Mouse (Mus musculus) MN1 (cell line): ENCODE measurements around the gene 2310034C09Rik.
"Not testable (repeated sequence)": the region's sequence is repeated elsewhere in the genome, so short reads cannot be mapped to it uniquely, and the experiment has no call there.

Experiments used
- DNase-seq: peaks from one replicate; pipeline ENCODE4 v3.0.0-alpha.2; 2016; ENCODE audit warnings: low spot score

2310034C09Rik gene

DNA sequence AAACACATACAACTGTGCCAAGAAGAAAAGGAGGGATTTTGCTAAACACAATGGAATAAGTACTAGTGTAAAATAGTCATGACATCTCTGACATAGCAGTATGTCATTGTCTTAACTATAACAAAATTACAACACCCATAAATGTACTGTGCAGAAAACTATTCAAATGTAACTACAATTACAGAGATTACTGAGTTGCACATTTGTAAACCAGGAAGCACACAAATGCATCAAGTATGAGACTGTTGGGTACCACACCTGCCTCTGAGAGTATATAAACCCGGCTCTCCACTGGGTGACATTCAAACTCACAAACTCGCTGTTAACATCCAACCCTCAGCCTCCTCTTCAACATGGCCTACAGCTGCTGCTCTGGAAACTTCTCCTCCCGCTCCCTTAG lies at the start of gene 2310034C09Rik:
TSS of gene 2310034C09Rik (plus strand) at position 301 of the 400 bp plus-strand sequence.
- not testable (repeated sequence) for DNase-seq

DNA sequence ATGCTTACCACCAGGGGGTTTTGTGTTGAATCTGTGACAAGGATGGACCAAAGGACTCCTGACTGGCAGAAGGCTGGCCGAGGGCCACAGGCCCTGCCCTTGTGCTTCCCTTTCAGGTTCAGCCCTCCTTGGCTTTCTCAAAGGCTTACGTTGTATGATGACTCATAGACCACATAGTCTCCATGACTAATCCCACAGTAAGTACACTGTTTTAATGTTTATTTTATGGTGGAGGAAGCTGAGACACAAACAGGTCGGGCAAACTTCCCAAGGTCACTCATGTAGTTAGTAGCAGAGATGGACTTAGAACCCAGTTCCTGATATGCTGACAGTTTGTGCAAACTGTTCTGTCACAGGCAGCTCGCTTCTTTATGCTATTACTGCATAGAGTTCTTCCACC lies 47.9 kb upstream of the 2310034C09Rik start:
- no peak for DNase-seq

DNA sequence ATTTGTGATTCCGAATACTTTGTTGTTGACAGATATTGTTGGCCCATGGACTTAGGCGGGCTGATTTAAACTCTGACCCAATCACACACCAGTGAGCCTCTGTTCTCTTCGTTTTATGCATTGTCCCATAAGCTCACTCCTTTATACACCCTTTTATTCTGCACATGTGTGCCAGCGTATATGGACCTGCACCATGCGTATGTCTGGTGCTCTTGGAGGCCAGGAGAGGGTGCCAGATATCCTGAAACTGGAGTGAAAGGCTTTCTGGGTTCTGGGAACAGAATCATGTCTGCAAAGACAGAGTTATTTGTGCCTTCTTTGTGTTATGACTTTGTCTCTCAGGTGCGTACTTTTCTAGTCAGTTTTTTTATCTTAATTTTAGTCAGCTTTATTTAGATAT lies 47.4 kb upstream of the 2310034C09Rik start:
- DNase-seq, result no peak

DNA sequence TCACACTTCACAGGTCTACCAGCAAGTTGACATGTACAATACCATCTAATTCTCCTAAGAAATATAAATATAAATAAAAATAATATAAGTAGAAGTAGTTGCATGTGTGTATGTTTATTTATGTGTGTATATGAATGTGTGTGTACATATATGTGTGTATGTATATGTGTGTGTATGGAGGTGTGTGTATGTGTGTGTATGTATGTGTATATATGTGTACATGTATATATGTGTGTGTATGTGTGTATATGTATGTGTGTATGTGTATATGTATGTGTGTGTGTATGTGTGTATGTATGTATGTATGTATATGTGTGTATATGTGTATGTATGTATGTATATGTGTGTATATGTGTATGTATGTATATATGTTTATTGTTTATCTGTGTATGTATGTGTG lies 42.1 kb upstream of the 2310034C09Rik start:
- no peak for DNase-seq

DNA sequence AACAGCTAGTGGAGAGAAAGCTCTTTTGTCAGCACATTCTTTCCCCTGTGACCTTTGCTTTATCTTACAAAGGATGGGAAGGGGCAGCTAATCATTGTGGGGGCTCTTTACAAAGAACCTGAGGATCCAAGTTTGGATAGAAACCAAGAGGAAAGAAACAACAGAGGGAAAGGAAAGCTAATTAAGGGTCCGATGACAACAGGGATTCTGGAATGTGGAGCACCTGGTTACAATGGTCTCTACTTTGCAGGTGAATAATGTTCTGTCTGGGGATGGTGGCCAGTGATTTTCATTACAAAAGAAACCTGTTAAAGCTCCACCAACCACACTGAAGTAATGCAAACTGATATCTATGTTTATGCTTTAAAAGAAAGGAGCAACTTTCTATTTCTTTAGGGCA lies 38.6 kb upstream of the 2310034C09Rik start:
- no peak for DNase-seq

DNA sequence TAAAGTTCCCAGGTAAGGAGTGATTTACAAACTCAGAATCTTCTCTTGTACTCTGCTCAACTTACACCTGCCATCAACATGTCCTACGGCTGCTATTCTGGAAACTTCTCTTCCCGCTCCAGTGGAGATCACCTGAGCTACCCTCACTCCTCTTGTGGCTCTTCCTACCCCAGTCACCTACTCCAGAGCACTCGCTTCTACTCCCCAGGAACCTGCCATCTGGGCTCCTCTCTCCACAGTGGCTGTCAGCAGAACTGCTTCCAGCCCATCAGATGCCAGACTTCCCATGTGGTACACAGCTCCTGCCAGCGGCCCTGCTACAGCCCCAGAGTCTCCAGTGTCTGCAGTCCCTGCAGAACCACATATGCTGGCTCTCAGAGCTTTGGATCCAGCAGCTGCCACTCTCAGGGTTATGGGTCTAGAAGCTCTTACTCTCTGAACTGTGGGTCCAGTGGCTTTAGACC lies 29.8 kb upstream of the 2310034C09Rik start, which contains the start of gene Krtap13-1:
TSS of gene Krtap13-1 (plus strand) at position 51 of the 464 bp plus-strand sequence.
- DNase-seq, result no peak

DNA sequence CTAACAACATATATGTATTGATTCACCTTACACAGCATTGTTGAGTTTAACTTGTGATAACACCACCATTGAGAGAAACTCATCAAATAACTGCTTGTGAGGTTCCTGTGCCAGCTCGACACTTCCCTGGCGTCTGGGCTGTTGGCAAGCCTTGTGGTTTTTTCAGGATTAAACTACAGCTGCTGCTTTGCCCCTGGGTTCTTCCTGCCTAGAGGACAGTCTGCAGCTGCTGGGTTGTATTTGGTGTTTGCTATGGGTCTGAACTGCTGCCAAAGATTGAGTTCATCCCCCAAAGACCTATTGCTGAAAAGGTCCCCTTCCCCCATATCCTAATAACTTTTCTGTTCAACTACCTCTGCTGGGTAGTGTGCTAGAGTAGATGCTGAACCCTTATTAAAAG lies 23.3 kb upstream of the 2310034C09Rik start:
- no peak for DNase-seq

DNA sequence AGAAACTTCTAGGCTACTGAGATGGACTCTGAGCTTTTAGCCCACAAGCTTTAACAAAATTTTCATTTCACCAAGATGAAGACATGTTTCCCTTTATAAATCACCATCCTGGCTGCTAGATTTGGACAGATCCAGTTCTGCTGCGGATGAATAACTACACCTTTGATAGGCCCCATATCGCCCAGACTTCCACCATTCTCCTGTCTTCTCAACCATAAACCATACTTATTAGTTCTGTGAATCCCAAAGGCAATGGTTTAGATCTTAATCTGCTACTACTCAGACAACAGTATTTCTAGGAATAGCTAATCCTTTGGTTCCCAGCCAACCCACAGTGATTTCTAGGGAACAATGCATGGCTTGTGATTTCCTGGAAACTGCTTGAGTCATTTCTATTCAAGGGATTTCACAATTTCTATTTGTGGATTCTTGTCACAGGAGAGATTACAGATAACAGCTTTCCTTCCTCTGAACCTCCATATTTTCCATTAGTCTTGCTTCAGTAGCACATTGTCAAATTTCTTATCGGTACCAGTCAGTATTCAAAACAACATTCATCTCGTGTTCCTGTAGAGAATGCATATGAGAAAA lies 13.8 kb upstream of the 2310034C09Rik start:
- DNase-seq, result no peak

DNA sequence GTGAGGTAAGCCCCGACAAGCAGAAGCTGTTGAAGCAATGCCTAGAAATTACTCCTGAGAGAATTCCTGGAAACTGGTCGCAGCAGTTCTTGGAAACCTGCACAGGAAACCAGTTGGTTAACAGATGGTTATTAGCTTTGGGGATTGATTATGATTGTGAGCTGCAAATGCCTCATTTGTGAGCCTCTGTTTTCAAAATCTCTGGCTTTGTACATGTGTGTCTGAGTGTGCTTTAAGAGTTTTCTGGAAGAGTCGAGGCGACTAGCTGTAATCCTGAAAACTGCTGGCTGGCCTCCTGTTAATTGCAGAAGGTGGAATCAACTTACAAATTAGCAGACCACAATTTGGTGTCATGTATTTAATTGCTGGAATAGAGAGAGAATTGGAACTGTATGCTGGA lies 10.7 kb upstream of the 2310034C09Rik start:
- no peak for DNase-seq

DNA sequence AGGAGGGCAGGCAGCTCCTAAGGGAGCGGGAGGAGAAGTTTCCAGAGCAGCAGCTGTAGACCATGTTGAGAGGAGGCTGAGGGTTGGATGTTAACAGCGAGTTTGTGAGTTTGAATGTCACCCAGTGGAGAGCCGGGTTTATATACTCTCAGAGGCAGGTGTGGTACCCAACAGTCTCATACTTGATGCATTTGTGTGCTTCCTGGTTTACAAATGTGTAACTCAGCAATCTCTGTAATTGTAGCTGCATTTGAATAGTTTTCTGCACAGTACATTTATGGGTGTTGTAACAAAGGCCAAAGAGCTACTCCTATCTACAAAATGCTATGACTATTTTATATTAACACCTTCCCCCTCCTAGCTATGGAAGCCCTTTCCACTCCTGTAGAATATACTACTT lies 7.1 kb upstream of the 2310034C09Rik start, which contains the start of gene Krtap13:
TSS of gene Krtap13 (minus strand) at position 101 of the 400 bp plus-strand sequence.
- DNase-seq, result not testable (repeated sequence)

DNA sequence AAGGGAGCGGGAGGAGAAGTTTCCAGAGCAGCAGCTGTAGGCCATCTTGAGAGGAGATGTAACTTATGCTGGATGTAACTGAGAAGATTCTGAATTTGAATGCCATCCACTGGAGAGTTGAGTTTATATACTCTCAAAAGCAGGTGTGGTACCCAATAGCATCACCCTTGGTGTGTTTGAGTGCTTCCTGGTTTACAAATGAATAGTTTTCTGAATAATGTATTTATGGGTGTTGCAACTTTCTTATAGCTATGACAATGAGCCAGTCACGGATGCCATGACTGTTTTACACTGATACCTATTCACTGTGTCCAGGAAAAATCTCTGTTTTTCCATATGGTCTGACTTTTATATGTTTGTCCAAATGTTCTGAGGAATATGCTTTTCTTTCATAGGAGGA lies 15.5 kb downstream of the 2310034C09Rik start, which contains the start of gene 2310057N15Rik:
TSS of gene 2310057N15Rik (minus strand) at position 101 of the 400 bp plus-strand sequence.
- no peak for DNase-seq

DNA sequence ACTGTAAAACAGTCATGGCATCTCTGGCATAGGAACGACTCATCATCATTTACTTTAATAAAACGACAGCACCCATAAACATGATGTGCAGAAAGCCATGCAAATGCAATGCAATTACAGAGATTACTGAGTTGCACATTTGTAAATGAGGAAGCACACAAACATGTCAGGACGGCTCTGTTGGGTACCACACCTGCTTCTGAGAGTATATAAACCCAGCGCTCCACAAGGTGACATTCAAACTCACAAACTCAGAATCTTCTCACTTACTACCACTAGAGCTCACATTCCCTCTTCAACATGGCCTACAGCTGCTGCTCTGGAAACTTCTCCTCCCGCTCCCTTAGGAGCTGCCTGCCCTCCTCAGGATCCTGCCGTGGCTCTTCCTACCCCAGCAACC lies 18.9 kb downstream of the 2310034C09Rik start, which contains the start of gene Gm5965:
TSS of gene Gm5965 (plus strand) at position 301 of the 400 bp plus-strand sequence.
- DNase-seq, result no peak

DNA sequence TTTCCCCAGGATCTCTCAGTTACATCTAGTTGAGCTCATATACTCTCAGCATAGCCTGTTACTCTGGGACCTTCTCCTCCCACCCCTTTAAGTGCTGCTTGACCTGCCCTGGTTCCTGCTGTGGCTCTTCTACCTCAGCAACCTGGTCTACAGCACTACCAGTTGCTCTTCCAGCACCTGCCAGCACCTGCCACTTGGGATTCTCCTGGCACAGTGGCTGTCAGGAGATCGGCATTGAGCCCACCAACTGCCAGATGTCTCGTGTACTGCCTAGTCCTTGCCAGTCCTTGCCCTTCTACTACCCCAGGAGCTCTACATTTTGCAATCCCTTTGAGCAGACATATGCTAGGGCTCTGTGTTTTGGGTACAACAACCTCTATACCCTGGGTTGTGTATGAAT lies 28.1 kb downstream of the 2310034C09Rik start:
- no peak for DNase-seq
